Mouse (Mus musculus) common myeloid progenitor, adult 5-6 weeks (primary cell): ENCODE data around the gene Zkscan2. TPM values are rescaled to one million over a fixed set of nuclear protein-coding genes. Genes with fewer than 3 reads are reported as not detected.
A peak's percentile ranks its signal among the peaks of the same experiment; 100 is the strongest.

Experiments
- ATAC-seq: replicated peaks from 2 replicates; pipeline ENCODE4 v1.8.0; 2016; ENCODE audit warnings: low read depth, mild to moderate bottlenecking, moderate TSS enrichment, inconsistent platforms; ENCODE audit not compliant: poor library complexity, severe bottlenecking
- total RNA-seq: library from RNA; stranded (forward); fragments of 200-1000, 187-1606 nt; gene quantifications from 2 replicates; pipeline ENCODE4 v1.2.3, GENCODE M21; 2017

The Zkscan2 gene
- total RNA-seq, 1 experiment from 2014 or later = not detected

- no peak for ATAC-seq
Observed at GRCm38 (mm10) chr7:123448794-123449193, 51.5 kb downstream of the Zkscan2 start.

- no peak for ATAC-seq
Observed at GRCm38 (mm10) chr7:123442079-123442478, 58.2 kb downstream of the Zkscan2 start.

GRCm38 (mm10) chr7:123431206-123431605, 69.0 kb downstream of the Zkscan2 start:
- no peak for ATAC-seq

DNA sequence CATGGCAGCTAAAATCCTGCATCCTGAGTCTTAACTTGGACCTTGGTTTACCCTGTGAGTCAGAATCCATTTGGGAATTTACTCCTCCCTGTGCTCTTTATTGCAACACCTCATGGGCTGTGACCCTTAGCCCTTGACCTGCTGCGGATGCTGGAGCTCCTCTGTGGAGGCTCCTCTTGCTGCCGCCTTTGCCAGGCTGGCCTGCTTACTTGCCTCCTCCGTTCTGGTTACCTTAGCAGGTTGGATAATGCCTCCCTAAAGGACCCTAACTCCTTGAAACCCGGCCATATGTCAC, 69.9 kb downstream of the Zkscan2 start:
- ATAC-seq = no peak

DNA sequence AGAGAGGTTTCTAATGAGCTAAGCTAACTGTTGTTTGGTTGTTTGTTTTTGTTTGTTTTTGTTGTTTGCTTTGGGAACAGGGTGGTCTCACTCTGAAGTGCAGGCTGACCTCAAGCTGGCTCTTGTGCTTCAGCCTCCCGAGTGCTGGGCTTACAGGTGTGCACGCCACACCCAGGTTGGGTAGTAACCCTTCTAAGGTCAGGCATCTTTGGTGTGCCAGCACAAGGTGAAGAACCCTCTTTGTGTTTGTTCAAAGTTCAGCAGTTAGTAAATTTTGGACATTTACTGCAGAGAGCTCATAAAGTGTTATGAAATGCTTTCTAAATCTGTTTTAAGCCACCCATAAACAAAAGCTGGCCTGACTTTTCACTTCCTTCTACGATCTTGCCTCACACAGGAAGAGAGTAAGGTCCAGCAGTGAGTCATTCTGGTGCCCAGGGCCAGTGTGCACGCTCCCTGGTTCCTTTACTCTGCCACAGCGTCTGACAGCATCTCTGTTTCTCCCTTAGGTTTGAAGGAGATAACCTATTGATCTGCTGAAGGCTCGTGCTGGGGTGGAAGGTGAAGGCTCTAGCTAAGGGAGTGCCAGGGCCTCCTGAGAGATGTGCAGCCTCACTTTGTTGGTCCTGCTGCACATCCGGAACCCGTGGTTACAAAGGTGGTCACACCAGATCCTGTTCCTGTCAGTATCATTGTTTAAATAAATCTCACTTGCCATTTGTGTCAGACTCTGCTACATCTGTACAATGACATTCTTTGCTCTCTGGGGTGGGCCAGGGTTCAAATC, 70.4 kb downstream of the Zkscan2 start:
- ATAC-seq = peak; percentile 87

Other genes with a start within 250 kb of the Zkscan2 start
- gene Lcmt1, start 130.7 kb downstream of the Zkscan2 start, total RNA-seq = 36.4 and 45.7 TPM in 2 replicates
- gene Arhgap17, start 130.5 kb downstream of the Zkscan2 start, total RNA-seq = 22.2 and 43.3 TPM in 2 replicates
- not detected in 2 replicates for gene Aqp8, start 38.2 kb downstream of the Zkscan2 start, total RNA-seq